Mouse (Mus musculus) kidney, embryonic 14.5 days (tissue): ENCODE measurements around the gene Tspan4. TPM values are rescaled to one million over a fixed set of nuclear protein-coding genes. Genes with fewer than 3 reads are reported as not detected.

Experiments
- ATAC-seq: fragments of 200-750 bp; cut with Nextera tagmentation; 2 replicates; pipeline ENCODE4 v1.8.0; 2017; ENCODE audit warnings: moderate number of reproducible peaks, mild to moderate bottlenecking, moderate TSS enrichment, moderate library complexity; ENCODE audit not compliant: low FRiP score, low TSS enrichment
- H3K27ac ChIP-seq: fragments of 300-500 bp; sonication (generic); 2 replicates; pipeline ENCODE4 v1.5.1; 2014; ENCODE audit warnings: low read depth, mild to moderate bottlenecking, low read length, moderate library complexity, mixed read lengths
- H3K27me3 ChIP-seq: fragments of 300-500 bp; sonication (generic); 2 replicates; pipeline ENCODE4 v1.6.1; 2014; ENCODE audit warnings: mild to moderate bottlenecking, low read length; ENCODE audit not compliant: control insufficient read depth, insufficient read depth
- H3K36me3 ChIP-seq: fragments of 300-500 bp; sonication (generic); 2 replicates; pipeline ENCODE4 v1.6.1; 2014; ENCODE audit warnings: low read length, mixed read lengths; ENCODE audit not compliant: control insufficient read depth, insufficient read depth
- H3K4me1 ChIP-seq: fragments of 300-500 bp; sonication (generic); 2 replicates; pipeline ENCODE4 v1.6.1; 2014; ENCODE audit warnings: low read length, mixed read lengths; ENCODE audit not compliant: control insufficient read depth, insufficient read depth
- H3K4me2 ChIP-seq: fragments of 300-500 bp; sonication (generic); replicated peaks from 2 replicates; pipeline ENCODE4 v1.6.1; 2014; ENCODE audit warnings: low read depth, mild to moderate bottlenecking, low read length
- H3K4me3 ChIP-seq: fragments of 300-500 bp; sonication (generic); 2 replicates; pipeline ENCODE4 v1.5.1; 2014; ENCODE audit warnings: mild to moderate bottlenecking, low read length
- H3K9ac ChIP-seq: fragments of 300-500 bp; sonication (generic); 2 replicates; pipeline ENCODE4 v1.6.1; 2014; ENCODE audit warnings: low read depth, mild to moderate bottlenecking, low read length, moderate library complexity
- H3K9me3 ChIP-seq: fragments of 300-500 bp; sonication (generic); 2 replicates; pipeline ENCODE4 v1.6.1; 2016; ENCODE audit warnings: low read length; ENCODE audit not compliant: control insufficient read depth
- WGBS: fragments of 180-500 bp; shearing (Covaris S2); extraction: QIAGEN DNeasy Blood & Tissue Kit; methylation state at CpG from one replicate; pipeline ENCODE4 v1.1.7; 2014; 5-methylcytosine and 5-hydroxymethylcytosine counted together
- polyA plus RNA-seq: library from polyadenylated mRNA; unstranded; fragments of >200 nt; fragmentation: Nextera tagmentation; extraction: Ambion mirVana; gene quantifications from 2 replicates; pipeline ENCODE4 v1.2.1, GENCODE M21; 2014

Tspan4 gene
- polyA plus RNA-seq, 1 experiment from 2014 or later = 90.2 TPM

DNA sequence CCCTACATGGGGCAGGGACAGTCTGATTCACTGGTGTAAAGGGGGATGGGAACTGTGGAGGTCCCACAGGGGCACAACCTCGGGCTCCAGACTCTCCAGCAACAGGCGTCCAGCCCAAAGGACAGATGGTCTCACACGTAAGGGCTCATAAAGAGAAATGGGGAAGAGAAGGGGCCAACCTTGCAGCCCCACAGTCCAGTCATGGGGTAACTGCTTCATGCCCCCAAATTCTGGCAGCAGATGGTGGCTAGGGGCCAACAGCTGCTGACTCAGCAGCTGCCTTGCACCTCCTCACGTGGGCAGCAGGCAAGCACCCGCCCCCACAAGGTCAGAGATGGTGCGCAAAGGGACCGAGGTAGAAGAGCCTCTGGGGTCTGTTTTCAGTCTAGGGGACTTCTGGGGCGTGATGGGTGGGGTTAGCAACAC is 42.8 kb upstream of the Tspan4 start:
- no peak overlapping the region for H3K27ac ChIP-seq
- no peak for ATAC-seq
- no peak overlapping the region for H3K9ac ChIP-seq
- 58% methylated on average over 8 of the region's 8 CpGs for WGBS
- H3K4me3 ChIP-seq = no peak overlapping the region
- no peaks in the 10 kb centered on the region for H3K27me3 ChIP-seq
- peaks cover 34% of the 10 kb centered on the region for H3K4me1 ChIP-seq
- peaks cover 34% of the 10 kb centered on the region for H3K36me3 ChIP-seq
- H3K4me2 ChIP-seq = no peak overlapping the region
- no peaks in the 10 kb centered on the region for H3K9me3 ChIP-seq

DNA sequence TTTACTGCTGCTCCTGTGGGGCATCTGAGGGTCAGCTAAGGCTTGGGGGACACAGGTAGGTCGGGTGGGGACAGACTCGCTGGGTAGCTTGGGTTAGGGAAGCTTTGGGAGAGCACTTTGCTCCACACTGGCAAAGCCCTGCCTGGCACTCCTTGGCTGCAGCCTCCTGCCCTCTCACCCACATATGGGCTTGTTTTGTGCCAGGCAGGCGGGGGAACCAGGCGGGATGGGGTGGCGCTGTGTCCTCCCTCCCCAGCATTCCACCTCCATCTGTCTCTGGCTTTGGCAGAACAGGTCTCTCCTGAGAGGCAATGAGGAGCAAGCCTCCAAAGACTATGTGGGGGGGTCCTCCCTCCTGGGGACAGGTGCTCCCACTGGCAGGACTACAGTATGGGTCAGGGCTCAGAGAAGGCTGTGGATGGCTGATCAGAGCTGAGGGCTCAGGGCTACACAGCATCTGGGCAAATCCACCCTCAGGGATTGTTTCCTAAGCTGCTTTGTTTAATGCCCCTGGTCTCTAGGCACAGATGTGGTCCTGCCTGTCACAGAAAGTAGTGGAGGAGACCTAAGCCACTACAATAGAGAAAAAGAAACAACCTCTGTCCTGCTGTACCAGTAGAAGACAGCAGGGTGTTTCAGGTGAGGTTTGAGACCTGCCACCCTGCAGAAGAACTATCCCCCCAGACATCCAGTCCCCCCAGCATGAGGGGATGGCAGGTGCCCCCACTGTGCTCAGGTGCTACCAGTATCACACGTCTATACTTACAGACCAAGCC is 42.1 kb upstream of the Tspan4 start:
- no peak overlapping the region for H3K9ac ChIP-seq

DNA sequence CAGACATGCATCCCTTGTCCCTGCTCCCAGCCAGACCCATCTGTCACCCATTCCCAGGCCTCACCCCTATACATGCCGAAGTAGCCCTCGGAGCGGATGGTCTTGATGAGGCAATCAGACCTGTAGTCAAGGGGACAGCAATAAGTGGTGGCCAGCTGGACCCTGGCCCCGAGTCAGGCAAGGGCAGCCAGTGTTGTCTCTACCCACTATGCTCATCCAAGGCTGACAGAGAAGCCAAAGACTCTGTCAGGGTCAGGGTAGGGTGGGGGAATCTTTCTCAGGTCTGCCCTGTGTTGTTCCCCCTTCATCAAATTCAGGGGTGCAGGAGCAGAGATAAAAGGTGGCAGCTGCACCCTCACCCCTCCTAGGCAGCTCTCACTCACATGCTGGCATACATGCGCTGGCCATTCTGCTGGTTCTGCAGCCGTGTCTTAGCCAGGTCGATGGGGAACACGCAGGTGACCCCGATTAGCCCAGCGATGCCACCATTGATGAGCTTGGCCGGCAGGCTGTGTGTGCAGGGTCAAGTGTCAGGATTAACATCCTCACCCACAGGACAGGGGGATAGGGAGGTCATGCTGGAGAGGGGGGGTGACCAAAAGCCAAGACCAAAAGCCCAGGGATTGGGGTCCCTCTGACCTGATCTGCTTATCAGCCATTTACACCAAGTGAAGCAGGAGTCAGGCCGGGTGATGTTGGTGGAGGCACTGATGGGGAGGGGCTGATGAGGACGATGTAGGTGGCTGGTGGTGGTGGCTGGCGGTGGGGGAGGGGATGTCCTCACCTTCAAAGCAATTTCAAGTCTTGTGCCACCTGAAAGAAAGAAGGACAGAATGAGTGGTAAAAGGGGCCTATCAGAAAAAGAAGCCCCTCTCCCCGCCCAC is 41.3 kb upstream of the Tspan4 start:
- ATAC-seq = no peak
- Histone ChIP-seq H3K4me2 (peak overlapping the region; percentile 75), H3K27me3 (no peaks in the 10 kb centered on the region), H3K9ac (peak overlapping the region; percentile 58; the same call in 1 of the 2 replicates), H3K9me3 (no peaks in the 10 kb centered on the region), H3K27ac (no peak overlapping the region), H3K36me3 (peaks cover 42% of the 10 kb centered on the region), H3K4me3 (peak overlapping the region; percentile 47), H3K4me1 (peaks cover 34% of the 10 kb centered on the region)
- WGBS = 67% methylated on average over 15 of the region's 15 CpGs

More for the DNA sequence above, 42.1 kb upstream of the Tspan4 start:
- Histone ChIP-seq H3K4me3 (no peak overlapping the region), H3K4me1 (peaks cover 34% of the 10 kb centered on the region), H3K27me3 (no peaks in the 10 kb centered on the region), H3K27ac (no peak overlapping the region), H3K9me3 (no peaks in the 10 kb centered on the region), H3K4me2 (no peak overlapping the region), H3K36me3 (peaks cover 34% of the 10 kb centered on the region)
- no peak for ATAC-seq
- 87% methylated on average over 6 of the region's 6 CpGs for WGBS

DNA sequence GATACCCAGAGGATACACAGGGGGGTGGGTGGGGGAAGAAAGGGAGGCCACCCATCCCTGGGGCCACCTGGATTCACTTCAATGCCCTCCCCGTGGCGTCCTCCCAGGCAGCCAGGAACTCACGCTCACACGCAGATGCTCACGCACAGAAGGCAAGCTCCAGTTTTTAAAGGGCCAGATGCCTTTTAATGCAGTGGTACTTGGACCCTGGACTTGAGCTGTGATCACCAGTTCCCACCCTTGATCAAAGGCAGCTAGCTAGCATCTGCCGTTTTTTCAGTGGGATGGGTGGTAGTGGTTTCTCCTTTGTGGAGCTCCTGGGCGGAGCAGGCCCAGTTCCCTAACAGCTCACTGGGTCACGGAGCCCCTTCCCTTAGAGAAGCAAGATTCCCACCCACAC is 40.6 kb upstream of the Tspan4 start:
- peaks cover 30% of the 10 kb centered on the region for H3K4me1 ChIP-seq
- H3K4me3 ChIP-seq = peak overlapping the region; percentile 47
- H3K9ac ChIP-seq = peak overlapping the region; percentile 58; the same call in 1 of the 2 replicates
- no peak overlapping the region for H3K27ac ChIP-seq
- no peaks in the 10 kb centered on the region for H3K27me3 ChIP-seq
- peak overlapping the region; percentile 75 for H3K4me2 ChIP-seq
- ATAC-seq = no peak
- no peaks in the 10 kb centered on the region for H3K9me3 ChIP-seq
- WGBS = 10% methylated on average over 8 of the region's 8 CpGs
- peaks cover 49% of the 10 kb centered on the region for H3K36me3 ChIP-seq

DNA sequence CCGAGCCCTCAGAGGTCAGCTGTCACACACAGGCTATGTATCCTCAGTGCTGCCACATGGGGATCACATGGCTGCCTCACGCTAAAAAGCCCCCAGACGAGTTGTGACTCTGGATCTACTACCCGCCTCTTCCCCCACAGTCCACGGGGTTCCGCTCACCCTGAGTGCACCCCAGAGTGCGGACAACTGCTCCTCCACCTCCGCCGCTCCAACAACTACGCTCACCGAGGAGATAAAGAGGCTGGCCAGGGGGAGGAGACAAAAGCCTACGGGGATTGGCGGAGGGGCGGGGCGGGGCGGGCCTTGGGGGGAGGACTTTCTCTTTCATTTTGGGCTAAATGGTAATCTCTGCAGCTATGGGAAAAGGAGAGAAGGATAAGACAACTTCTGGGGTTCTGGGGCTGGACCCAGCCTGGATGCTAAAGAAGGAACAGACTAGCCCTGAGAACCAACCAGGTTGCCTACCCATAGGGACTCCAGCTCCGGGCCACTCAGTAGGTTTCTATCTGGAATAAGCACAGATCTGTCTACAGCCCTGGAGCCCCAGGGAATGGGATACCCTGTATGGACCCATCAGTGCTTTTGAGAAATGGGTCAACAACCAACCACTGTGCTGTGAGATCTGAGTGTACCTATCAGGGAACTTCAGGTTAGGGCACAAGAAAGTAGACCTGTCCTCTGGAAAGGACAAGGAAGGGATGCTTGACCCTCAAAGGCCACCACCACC is 39.7 kb upstream of the Tspan4 start:
- peak; percentile 18; the same call in 1 of the 2 replicates for ATAC-seq
- Histone ChIP-seq H3K4me2 (peak overlapping the region; percentile 75), H3K4me1 (peaks cover 24% of the 10 kb centered on the region), H3K9me3 (no peaks in the 10 kb centered on the region), H3K4me3 (peak overlapping the region; percentile 47), H3K27me3 (no peaks in the 10 kb centered on the region), H3K36me3 (peaks cover 56% of the 10 kb centered on the region), H3K27ac (0 out of 2 replicates have a peak overlapping the region, but pooled peaks have one; percentile 27), H3K9ac (peak overlapping the region; percentile 58; the same call in 1 of the 2 replicates)
- 4% methylated on average over 17 of the region's 17 CpGs for WGBS

DNA sequence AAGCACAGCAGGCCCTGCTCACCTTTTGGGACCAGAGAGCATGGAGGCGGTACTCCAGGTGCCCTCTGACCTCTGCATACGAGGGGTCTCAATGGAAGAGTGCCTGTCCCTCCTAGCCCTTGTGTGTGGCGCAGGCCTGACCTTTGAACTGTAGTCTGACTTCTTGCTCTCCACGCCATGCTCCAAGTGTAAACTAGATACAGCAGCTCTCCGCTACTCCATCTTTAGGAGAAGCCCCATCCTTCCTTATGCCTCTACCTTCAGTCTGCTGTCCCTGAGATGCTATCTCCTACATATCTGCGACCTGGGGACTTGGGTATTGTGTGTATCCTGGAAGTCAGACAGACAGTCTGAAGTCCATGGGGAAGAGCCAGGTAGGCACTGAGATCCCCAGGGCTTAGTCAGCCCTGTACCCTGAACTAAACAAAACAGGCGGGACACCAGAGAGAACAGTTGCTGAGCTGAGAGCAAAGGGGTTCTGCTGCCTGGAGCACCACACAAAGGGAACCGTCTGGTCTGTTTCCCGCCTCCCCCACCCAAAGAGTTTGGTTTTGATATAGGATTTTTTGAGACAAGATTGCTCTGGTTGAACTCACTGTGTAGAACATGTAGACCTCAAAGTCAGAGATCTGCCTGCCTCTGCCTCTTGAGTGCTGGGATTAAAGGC is 39.1 kb upstream of the Tspan4 start:
- Histone ChIP-seq H3K4me2 (0 out of 2 replicates have a peak overlapping the region, but pooled peaks have one; percentile 75), H3K36me3 (peaks cover 53% of the 10 kb centered on the region), H3K27me3 (no peaks in the 10 kb centered on the region), H3K9me3 (no peaks in the 10 kb centered on the region), H3K9ac (no peak overlapping the region), H3K4me1 (peaks cover 24% of the 10 kb centered on the region), H3K27ac (no peak overlapping the region), H3K4me3 (no peak overlapping the region; the same call in 1 of the 2 replicates)
- WGBS = 78% methylated on average over 9 of the region's 9 CpGs
- no peak for ATAC-seq

DNA sequence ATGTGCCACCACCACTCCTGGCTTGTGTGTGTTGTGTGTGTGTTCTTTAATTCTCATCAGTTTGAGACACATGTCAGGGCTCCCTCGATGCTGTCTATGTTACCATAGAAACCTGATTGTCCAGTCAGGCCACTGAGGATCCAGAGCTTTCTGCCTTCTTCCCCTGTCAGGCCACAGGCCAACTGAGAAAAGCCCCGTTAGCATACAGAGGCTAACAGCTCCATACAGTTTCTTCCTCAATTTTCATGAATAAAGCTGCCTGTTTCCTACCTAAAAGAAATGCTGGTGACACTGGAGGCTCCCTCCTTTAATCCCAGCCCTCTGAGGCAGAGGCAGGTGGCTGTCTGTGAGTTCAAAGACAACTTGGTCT is 38.5 kb upstream of the Tspan4 start:
- Histone ChIP-seq H3K9me3 (no peaks in the 10 kb centered on the region), H3K4me3 (peak overlapping the region; percentile 60; the same call in 1 of the 2 replicates), H3K27me3 (no peaks in the 10 kb centered on the region), H3K27ac (no peak overlapping the region), H3K4me1 (peaks cover 24% of the 10 kb centered on the region), H3K36me3 (peaks cover 52% of the 10 kb centered on the region), H3K9ac (peak overlapping the region; percentile 75; the same call in 1 of the 2 replicates), H3K4me2 (peak overlapping the region; percentile 66)
- WGBS = 76% methylated on average over 2 of the region's 2 CpGs
- no peak for ATAC-seq
